Mouse (Mus musculus): ENCODE results near the gene Ifrd2.

Gene Ifrd2

DNA sequence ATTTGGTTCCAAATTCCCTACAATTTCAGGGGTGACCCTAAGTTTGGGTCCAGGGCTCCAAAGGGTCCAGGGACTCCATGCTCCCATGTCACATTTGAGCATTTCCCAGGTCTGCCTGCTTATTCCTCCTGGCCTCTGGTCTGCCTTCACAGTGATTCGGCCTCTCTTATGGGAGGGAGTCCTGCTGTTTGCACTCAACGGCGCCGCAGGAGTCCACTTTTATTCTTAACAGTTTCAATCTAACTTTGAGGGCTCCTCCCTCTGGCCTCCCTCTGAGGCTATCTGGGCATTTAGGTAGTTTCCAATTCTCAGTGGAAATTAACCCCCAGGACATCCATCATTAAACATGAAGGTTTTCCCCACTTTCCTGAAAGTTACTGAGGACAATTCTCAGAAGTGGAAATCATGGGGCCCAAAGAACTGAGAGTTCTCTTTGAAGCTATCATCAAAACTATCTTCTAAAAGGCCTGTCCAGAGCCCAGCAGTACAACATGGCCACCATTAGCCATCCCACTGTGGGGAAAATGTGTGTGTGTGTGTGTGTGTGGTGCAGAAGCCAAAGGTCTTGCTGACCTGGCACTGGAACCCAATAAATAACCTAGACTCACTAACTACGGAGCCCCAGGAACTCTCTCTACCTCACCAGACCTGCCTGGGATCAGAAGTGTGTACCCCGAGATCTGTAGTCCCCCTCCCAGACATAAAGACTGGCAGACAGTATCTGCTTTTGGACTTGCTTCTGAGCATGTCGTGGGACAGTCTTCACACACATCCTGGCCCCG lies 7.0 kb downstream of the Ifrd2 start:
- ChIA-PET POLR2A (interaction anchor here (1.0 to 21.2 kb wide), 9 partner anchors 12 to 44 kb away, joined by 3 to 450 read pairs (median 3); partner anchors contain the start of genes Hyal1 (in 2 of the 4), Naa80 (in 2 of the 4), Hyal2 (in 1 of the 4) and Hyal3 (in 1 of the 4)), CTCF (interaction anchor here in 1 of 4 experiments (0.7 kb wide), 1 partner anchor 52 kb away, joined by 4 read pairs; no protein-coding TSS in a partner anchor)

DNA sequence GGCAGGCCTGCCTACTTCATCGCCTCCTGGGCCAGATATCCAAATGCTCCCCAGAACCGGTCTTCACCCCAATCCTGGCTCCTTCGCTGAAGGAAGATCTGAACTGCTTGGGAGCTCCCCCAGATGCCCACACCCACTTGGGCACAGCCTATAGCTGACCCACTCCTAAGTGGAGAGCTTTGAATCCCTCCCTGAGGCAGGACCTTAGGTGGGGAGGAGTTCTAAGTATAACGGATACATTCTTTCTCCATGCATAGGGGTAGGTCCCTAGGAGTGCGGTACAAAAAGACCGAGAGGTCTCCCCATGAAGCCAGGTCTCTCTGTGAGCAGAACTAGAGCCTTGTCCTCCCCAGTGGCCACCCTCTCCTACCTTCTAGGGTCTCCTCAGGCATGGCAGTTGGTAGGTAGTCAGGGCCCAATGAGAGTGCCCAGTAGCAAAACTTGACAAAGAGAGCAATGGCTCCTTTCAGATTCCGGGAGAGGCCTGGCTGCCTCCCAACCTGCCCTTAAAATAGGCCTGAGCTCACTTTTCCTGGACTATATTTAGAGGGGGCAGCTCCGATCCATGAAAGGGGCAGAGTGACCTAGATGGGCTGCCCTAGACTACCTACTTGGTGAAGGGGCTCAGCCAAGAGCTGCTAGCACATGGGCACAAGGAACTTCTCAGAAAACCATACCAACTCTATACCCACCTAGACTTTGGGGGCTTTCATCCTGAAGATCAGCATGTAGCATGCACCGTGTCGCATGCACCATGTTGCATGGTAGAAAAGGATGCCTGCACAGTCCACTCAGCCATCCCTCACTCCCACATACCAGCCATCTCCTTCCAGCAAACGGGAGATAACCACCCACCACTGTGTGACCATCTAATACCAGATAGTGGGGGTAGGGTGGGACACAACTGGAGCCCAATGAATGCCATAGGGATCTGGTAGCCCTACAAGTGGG lies 9.5 kb downstream of the Ifrd2 start:
- POLR2A ChIA-PET, result interaction anchor here in 3 of 4 experiments (1.0 to 21.2 kb wide), 9 partner anchors 9 to 79 kb away, joined by 3 to 450 read pairs (median 5); partner anchors contain the start of genes Ifrd2 (in 2 of the 3), Hyal1 (in 1 of the 3), Hyal2 (in 1 of the 3) and Hyal3 (in 1 of the 3)
- CTCF ChIA-PET, result interaction anchor here in 2 of 4 experiments (0.5 to 7.5 kb wide), 3 partner anchors 15 to 294 kb away, joined by 3 to 69 read pairs (median 3); no protein-coding TSS in a partner anchor

DNA sequence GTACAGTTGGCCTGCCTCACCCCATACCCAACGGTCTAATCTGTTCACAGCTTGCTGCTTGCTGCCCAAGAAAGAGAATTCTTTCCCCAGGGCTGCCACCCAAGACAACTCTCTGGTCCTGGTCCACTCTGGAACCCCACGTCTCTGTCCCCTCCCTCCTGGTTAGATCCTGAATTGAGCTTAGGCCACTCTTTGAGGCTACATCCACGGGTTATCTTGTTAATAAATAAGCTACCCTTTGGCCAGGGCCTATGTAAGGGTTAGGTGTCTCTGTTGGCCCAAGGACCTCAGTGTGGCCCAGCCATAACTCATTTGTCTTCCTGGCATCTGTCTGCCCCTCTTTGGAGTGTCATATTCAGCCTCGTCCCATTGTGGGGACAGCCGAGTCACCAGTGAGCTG lies 10.9 kb downstream of the Ifrd2 start:
- ChIA-PET CTCF (interaction anchor here in 3 of 4 experiments (0.8 to 7.5 kb wide), 8 partner anchors 14 to 79 kb away, joined by 3 to 109 read pairs (median 40); partner anchors contain the start of gene Sema3b (in 1 of the 3)), POLR2A (interaction anchor here in 2 of 4 experiments (0.7 to 21.2 kb wide), 16 partner anchors 8 to 298 kb away, joined by 3 to 450 read pairs (median 7); partner anchors contain the start of genes Hyal1 (in 2 of the 2), Hyal3 (in 2 of the 2), Ifrd2 (in 2 of the 2) and Naa80 (in 2 of the 2))

DNA sequence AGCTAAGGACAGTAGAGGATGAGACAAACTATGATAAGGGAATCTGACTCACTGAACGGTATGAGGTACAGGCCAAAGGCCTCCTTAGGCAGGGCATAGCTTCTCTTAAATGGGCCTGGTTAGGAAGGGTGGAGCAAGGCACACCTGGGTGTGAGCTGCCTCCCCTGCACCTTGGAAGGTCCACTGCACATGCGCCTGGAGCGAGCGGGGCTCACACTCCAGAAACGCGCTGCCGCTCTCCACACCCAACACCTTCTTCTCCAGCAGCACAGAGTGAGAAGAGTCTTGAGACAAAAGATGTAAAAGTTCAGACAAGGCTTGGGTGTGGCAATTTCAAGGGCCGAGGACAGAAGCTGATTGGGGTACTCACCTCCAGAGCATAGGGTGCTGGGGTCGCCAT lies 12.0 kb downstream of the Ifrd2 start:
- CTCF ChIA-PET, result interaction anchor here (0.8 to 7.5 kb wide), 22 partner anchors 9 to 305 kb away, joined by 3 to 109 read pairs (median 6); partner anchors contain the start of genes Sema3b (in 2 of the 4) and Hyal3 (in 1 of the 4)
- POLR2A ChIA-PET, result interaction anchor here in 3 of 4 experiments (0.6 to 21.2 kb wide), 22 partner anchors 8 to 446 kb away, joined by 3 to 450 read pairs (median 6); partner anchors contain the start of genes Hyal1 (in 2 of the 3), Hyal3 (in 2 of the 3), Ifrd2 (in 2 of the 3) and Naa80 (in 2 of the 3)

DNA sequence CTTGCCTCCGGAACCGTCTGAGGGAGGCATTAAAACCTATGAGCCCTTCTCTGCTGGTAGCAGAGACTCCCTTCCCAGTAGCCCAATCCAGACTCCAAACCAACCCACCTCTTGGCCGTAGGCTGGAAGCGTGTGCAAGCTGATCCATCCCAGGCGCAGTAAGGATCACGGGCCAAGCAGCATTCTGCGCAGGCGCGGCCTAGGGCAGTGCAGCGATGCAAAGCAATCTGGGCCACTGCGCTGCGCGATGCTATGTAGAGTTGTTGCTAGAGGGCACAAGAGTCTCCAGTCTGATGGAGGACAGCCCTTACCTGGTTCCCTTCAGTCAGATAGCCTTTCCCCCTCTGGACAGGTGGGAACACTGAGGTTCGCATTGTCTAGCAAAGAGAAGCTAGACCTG lies 12.4 kb downstream of the Ifrd2 start:
- POLR2A ChIA-PET, result interaction anchor here in 3 of 4 experiments (0.8 to 21.2 kb wide), 26 partner anchors 8 to 69 kb away, joined by 3 to 450 read pairs (median 5); partner anchors contain the start of genes Hyal1 (in 2 of the 3), Hyal3 (in 2 of the 3), Ifrd2 (in 2 of the 3) and Naa80 (in 2 of the 3)
- CTCF ChIA-PET, result interaction anchor here (0.8 to 7.5 kb wide), 33 partner anchors 9 to 305 kb away, joined by 3 to 109 read pairs (median 4); partner anchors contain the start of genes Sema3b (in 2 of the 4), Gnai2 (in 1 of the 4), Hyal3 (in 1 of the 4) and Ifrd2 (in 1 of the 4)

DNA sequence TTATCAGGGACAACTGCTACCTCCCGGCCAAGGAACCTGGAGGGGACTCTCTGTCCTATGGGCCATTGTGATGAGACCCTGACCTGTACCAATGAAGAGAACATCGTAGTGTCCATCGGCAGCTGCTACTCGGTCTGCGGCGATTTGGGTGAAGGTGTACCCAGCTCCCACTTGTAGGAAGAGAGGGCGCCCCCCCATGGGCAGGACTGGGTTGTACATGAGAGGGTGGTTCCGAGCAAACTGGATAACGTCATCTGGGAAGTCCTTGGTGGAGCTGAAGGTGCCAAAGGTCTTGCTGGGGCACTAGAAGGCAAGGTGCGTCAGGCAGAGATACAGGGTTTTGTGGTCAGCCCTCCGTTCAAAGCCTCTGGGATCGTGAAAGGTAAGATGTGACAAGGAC lies 13.3 kb downstream of the Ifrd2 start:
- ChIA-PET POLR2A (interaction anchor here in 3 of 4 experiments (0.5 to 21.2 kb wide), 27 partner anchors 9 to 83 kb away, joined by 3 to 450 read pairs (median 5); partner anchors contain the start of genes Hyal1 (in 2 of the 3), Ifrd2 (in 2 of the 3), Naa80 (in 2 of the 3) and Tusc2 (in 2 of the 3)), CTCF (interaction anchor here (0.6 to 7.5 kb wide), 48 partner anchors 8 to 723 kb away, joined by 3 to 109 read pairs (median 4); partner anchors contain the start of genes Gnai2 (in 2 of the 4), Hyal3 (in 2 of the 4), Ifrd2 (in 2 of the 4) and Sema3b (in 2 of the 4))

DNA sequence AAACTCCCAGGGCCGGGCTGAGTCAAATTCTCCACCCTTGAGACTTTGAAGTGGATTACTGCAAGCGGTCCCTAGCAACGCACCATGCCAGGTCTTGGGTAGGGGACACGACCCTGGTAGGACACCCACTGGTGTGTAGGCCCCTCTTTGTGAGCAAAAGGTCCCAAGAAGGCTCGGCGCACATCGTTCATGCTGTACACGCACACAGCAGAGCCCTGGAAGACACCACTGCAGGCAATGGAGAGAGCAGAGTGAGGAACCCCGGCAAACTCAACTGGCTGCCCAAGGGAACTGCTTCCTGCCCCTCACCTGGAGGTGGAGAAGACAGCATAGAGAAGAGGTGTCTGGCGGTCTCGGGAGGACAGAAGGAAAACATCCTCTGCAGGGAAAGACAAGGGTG lies 13.8 kb downstream of the Ifrd2 start:
- ChIA-PET CTCF (interaction anchor here (0.6 to 7.5 kb wide), 35 partner anchors 9 to 254 kb away, joined by 3 to 109 read pairs (median 5); partner anchors contain the start of genes Gnai2 (in 2 of the 4), Ifrd2 (in 2 of the 4), Cyb561d2 (in 1 of the 4) and Hyal1 (in 1 of the 4)), POLR2A (interaction anchor here in 3 of 4 experiments (0.6 to 21.2 kb wide), 13 partner anchors 8 to 65 kb away, joined by 3 to 450 read pairs (median 5); partner anchors contain the start of genes Hyal1 (in 2 of the 3), Ifrd2 (in 2 of the 3), Naa80 (in 2 of the 3) and Hyal2 (in 1 of the 3))

DNA sequence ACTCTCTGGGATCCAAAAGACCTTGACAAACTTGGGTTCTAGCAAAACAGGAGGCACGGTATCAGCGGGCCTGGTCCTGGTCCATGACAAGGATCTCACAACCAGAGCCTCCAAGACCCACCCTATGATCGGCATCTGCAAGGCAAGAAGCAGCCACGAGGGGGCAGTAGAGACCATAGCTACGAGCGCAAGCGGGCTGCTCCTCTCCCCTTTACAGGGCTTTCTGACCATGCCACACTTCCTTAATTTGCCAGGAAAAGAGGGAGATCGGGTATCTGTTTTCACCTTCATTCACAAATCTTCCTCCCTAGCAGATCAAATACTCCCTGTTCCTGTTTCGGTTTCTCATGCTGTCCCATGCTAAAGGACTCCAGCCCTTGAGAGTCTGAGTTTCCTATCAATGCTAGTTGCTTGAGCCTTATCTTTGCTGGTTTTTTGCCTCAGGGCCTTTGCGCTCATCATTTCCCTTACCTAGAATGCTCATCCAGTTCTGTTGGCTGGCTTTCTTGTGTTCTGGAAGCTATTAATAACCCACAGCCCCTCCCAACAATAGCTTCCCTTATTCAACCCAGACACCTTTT lies 14.7 kb downstream of the Ifrd2 start:
- ChIA-PET CTCF (interaction anchor here (0.6 to 7.5 kb wide), 35 partner anchors 9 to 356 kb away, joined by 3 to 109 read pairs (median 4); partner anchors contain the start of genes Ifrd2 (in 2 of the 4), Gnai2 (in 1 of the 4) and Sema3b (in 1 of the 4)), POLR2A (interaction anchor here (0.6 to 21.2 kb wide), 14 partner anchors 9 to 438 kb away, joined by 3 to 450 read pairs (median 4); partner anchors contain the start of genes Ifrd2 (in 2 of the 4), Hyal1 (in 1 of the 4), Hyal2 (in 1 of the 4) and Hyal3 (in 1 of the 4))

DNA sequence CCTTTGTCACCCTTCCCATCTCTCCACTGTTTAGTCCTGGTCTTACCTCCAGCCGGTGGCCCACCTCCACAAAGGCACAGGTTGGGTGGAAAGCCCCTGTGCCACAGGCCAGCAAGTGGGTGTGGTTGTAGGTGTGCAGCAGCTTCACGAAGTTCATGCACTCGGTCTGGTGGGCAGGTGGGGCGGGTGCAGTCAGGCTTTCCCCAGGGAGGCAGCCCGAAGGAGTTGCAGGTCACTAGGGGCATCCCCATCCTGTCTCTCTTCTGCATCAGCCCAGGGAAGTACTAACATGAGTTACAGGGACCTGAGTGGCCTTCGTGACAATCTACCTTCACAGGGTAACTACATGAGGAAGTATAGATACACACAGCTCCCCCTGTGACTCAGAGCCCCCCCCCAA lies 15.8 kb downstream of the Ifrd2 start:
- ChIA-PET CTCF (interaction anchor here (0.6 to 7.5 kb wide), 9 partner anchors 9 to 393 kb away, joined by 3 to 109 read pairs (median 8); partner anchors contain the start of genes Gm20662 (in 1 of the 4), Gnai2 (in 1 of the 4) and Sema3b (in 1 of the 4)), POLR2A (interaction anchor here in 3 of 4 experiments (0.8 to 21.2 kb wide), 6 partner anchors 8 to 42 kb away, joined by 4 to 450 read pairs (median 8); partner anchors contain the start of genes Hyal1 (in 1 of the 3), Hyal2 (in 1 of the 3), Hyal3 (in 1 of the 3) and Ifrd2 (in 1 of the 3))

DNA sequence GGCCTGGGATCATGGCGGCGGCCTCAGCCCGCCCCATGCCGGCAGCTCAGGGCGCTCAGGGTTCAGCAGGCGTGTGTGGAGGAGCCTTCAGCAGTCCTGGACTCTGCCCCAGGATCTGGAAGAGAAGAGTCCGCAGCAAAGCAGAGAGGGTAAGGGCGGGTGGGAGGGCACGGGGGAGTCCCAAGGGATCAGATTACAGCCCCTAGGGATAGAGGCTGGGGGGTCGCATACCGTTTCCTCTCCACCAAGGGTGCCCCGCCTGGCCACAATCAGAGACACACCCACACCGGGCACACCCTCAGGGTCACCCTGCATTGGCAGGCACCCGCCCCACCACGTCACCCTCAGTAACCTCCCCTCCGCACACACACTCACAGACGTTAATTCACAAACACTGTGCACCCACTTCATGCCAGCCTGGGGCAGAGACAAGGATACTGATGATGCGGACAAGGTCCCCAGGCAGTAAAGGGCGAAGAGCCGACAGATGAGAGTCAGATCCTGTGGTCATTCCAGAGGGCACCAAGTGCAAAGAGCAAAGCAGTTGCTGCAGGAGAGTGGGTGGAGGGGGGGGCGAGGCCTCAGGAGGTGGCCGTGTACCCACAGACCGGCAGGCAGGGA lies 17.7 kb downstream of the Ifrd2 start:
- ChIA-PET POLR2A (interaction anchor here in 2 of 4 experiments (1.5 to 21.2 kb wide), 2 partner anchors 19 to 29 kb away, joined by 4 to 450 read pairs; partner anchors contain the start of genes Hyal1 (in 1 of the 2), Hyal2 (in 1 of the 2), Hyal3 (in 1 of the 2) and Ifrd2 (in 1 of the 2)), CTCF (interaction anchor here in 1 of 4 experiments (0.5 to 1.5 kb wide), 4 partner anchors 13 to 40 kb away, joined by 3 to 7 read pairs (median 3); partner anchors contain the start of gene Ifrd2)

DNA sequence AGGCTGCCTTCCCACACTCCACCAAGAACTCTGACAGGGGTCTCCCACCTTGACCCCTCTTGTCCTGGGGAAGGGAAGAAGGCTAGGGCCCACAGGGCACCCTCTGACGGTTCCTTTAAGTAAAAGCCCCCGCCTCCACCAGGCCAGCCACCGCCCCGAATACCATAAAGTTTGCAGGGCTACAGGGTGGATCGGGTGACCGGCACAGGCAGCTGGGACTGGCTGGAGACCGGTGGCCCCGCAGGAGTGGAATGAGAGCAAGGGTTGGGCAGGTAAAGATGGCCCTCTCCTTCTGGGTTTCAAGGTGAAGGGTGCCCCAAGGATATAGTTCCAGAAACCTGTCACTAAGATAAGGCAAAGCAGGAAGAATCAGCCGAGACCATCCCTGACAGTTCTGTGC lies 19.1 kb downstream of the Ifrd2 start:
- CTCF ChIA-PET, result interaction anchor here (0.7 to 8.2 kb wide), 13 partner anchors 11 to 71 kb away, joined by 3 to 110 read pairs (median 5); no protein-coding TSS in a partner anchor

DNA sequence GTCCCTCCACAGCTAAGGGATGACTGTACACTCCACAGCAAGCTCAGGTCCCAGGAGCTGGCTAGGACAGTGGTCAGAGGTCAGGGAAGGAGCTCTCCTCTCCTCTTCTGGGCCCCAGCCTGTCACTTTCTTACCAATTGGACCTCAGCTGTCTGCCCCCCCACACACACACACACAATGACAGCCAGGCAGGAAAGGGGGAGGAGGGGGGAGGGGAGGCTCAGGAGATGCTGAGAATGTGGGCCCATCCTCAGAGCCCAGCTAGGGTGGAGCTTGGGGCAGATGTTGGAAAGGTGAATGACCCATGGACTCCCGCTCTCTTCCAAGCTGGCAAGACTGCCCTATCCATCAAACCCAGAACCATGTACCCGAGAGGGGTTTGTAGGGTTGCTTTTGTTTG lies 19.6 kb downstream of the Ifrd2 start:
- ChIA-PET POLR2A (interaction anchor here in 3 of 4 experiments (0.5 to 4.6 kb wide), 19 partner anchors 9 to 1402 kb away, joined by 3 to 18 read pairs (median 5); partner anchors contain the start of genes Gnai2 (in 2 of the 3), Ifrd2 (in 2 of the 3) and Tusc2 (in 1 of the 3)), CTCF (interaction anchor here (0.6 to 8.2 kb wide), 12 partner anchors 9 to 71 kb away, joined by 3 to 110 read pairs (median 5); no protein-coding TSS in a partner anchor)

More for the DNA sequence above, 19.1 kb downstream of the Ifrd2 start:
- POLR2A ChIA-PET, result interaction anchor here (0.7 to 4.6 kb wide), 20 partner anchors 8 to 397 kb away, joined by 3 to 18 read pairs (median 5); partner anchors contain the start of genes Gnai2 (in 2 of the 4), Ifrd2 (in 2 of the 4), Hyal3 (in 1 of the 4) and Tusc2 (in 1 of the 4)

DNA sequence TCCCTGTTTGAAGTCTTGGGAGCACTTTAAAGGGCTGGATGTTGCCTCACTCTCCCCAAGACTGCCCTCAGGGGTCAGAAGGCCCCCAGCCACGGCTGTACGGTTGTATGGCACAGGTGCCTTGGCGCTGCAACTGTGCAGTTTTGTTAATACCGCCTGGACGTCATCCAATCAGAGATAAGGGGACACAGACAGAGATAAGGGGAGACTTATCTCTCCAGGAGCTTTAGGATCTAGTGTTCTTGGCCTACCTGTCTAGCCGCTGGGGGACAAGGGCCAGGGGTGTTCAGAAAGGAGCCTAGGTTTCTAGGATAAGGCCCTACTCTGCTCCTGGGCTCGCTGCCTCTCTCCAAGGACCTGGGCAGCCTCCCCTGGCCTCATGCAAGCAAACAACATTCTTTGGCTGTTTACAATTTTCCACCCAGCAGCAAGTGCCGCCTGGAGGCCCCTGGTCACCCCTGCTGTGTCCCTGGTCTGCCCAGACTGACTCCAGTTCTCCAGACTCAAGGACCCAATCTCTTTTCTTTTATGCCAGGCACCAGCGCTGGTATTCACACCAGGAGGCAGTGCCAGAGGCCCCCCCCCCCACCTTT lies 20.3 kb downstream of the Ifrd2 start:
- ChIA-PET CTCF (interaction anchor here in 3 of 4 experiments (0.5 to 8.2 kb wide), 12 partner anchors 8 to 132 kb away, joined by 3 to 110 read pairs (median 4); no protein-coding TSS in a partner anchor), POLR2A (interaction anchor here in 3 of 4 experiments (0.7 to 4.6 kb wide), 25 partner anchors 12 to 508 kb away, joined by 3 to 18 read pairs (median 3); partner anchors contain the start of genes Gnai2 (in 2 of the 3), Hyal1 (in 1 of the 3), Ifrd2 (in 1 of the 3) and Tusc2 (in 1 of the 3))
